Mouse (Mus musculus) frontal cortex, postnatal 10 days (tissue): ENCODE measurements around the gene Olfr631.
A peak's percentile ranks its signal among the peaks of the same experiment; 100 is the strongest.
"Not testable (repeated sequence)": the region's sequence is repeated elsewhere in the genome, so short reads cannot be mapped to it uniquely, and the experiment has no call there.

ENCODE experiments used
- DNase-seq, 2 experiments: peaks; one replicate each; pipeline ENCODE4 v3.0.0; 2022; ENCODE audit warnings: low spot score in 2 of 2, mixed read lengths in 1 of 2

The Olfr631 gene

GRCm38 (mm10) chr7:103928525-103928924 lies at the start of gene Olfr631:
TSS of gene Olfr631 (plus strand) at chr7:103928825.
- DNase-seq = no peak

DNA sequence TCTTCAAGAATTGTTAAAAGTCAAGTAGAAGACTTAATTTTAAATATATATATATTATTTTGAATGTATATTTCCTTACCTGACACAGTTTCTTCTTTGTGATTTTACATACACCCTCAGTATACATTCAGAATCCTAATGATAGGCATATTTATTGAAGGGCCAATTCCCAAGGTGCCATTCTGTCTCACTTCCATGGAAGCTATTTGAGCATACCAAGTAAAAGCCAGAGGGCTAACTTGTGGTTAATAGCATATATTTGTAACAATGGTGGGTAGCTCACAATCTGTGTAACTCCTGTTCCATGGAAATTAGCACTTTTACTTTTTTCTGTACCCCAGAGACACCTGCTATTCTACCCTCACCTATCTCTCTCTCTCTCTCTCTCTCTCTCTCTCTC lies 42.5 kb upstream of the Olfr631 start, which contains the start of gene Olfr66:
Gene Olfr66 (minus strand): TSS at position 101 of the 400 bp plus-strand sequence.
- DNase-seq = no peak

GRCm38 (mm10) chr7:103894385-103894784 lies 34.2 kb upstream of the Olfr631 start, which contains the start of gene Olfr64:
TSS of gene Olfr64 (minus strand) at chr7:103894485.
- no peak for DNase-seq

GRCm38 (mm10) chr7:103903187-103903586 lies 25.4 kb upstream of the Olfr631 start, which contains the start of gene Olfr65:
TSS of gene Olfr65 (plus strand) at chr7:103903487.
- no peak for DNase-seq

- DNase-seq = no peak
Observed at GRCm38 (mm10) chr7:103910047-103910446, 18.6 kb upstream of the Olfr631 start.

DNA sequence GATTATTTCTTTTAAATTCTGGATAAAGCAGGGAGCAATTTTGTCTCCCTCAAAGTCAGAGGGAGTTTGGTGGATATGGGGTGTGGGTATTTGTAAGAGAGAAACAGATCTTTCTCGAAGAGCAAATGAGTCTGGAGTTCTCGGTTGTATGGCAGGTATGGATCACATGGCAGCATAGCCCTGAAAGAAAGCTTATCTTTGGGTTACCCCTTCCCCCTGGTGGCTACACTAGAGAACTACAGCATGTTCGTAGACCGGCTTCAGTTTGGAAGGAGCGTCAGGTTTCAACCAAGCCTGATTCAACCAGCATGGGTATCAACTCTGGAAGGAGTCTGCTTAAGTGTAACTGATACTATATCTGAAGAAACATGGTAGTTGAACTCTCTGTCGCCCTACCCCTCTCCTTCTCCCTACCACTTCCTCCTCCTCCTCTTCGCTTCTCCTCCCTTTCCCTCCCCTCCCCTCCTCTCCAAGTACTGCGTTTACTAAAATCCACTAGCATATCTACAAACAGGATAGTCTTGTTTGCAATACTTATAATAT lies 15.6 kb upstream of the Olfr631 start:
- DNase-seq = no peak

GRCm38 (mm10) chr7:103915338-103915737 lies 13.3 kb upstream of the Olfr631 start:
- no peak for DNase-seq

GRCm38 (mm10) chr7:103934264-103934663 lies 5.6 kb downstream of the Olfr631 start, which contains the start of gene Olfr632:
TSS of gene Olfr632 (plus strand) at chr7:103934347.
- DNase-seq = no peak

DNA sequence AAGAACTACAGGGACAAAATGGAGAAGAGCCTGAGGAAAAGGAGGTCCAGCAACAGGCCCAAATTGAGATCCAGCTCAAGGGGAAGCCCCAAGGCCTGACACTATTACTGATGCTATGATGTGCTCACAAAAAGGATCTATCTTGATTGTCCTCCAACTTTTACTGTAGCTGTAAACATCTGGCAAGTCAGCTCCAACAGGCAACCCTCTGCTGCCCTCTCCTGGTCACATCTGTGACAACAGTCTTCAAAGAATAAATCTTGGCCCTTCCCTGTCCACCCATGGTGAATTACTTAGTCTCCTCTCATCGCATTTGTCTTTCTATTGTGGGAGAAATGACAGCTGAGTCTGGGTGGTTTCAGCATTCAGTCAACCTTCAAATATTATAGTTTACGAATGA lies 14.1 kb downstream of the Olfr631 start:
- DNase-seq = peak in 1 of 2 experiments; percentile 8

- no peak for DNase-seq
Observed at GRCm38 (mm10) chr7:103944137-103944536, 15.5 kb downstream of the Olfr631 start, which contains the start of gene Olfr633. TSS of gene Olfr633 (plus strand) at chr7:103944437.

- DNase-seq = not testable (repeated sequence)
Observed at GRCm38 (mm10) chr7:103966873-103967272, 38.2 kb downstream of the Olfr631 start.

DNA sequence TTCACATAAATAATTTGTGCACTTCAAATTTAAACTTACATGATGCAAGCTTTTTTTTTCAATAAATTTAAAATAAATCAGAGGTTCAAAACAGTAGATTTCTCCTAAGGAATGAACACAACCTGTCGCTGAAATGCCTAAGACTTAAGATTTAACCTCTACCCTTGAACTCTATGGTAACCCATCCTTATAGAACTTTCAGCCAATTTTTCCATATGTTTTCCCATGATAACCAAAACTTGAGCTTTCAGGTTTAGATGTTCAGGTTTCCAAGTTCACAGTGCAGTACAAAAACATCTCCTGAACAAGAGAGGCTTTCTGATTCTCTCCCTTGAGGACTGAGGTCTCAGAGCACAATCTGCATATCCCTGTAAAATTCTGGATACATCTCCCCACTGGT lies 42.2 kb downstream of the Olfr631 start, which contains the start of gene Olfr635:
Gene Olfr635 (plus strand): TSS at position 301 of the 400 bp plus-strand sequence.
- no peak for DNase-seq

DNA sequence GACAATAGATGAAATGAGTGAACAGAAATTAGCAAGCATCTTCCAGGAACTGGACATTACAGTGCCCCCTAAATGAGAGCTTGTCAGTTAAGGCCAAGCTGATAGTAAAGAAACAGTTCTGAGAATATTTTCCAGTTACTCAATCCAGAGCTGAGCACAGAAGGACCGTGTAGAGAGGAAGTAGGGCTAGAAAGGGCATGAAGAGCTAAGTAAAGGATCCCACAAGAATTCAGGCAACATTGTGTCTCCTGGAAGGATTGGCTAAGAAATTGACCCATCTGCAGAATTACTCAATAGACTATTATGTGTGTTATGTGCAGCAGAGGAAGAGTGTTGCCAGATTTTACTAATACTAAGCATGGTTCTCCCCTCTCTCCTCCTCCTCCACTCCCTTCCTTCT lies 43.2 kb downstream of the Olfr631 start:
- DNase-seq = no peak
